Mouse (Mus musculus): ENCODE data around the gene 2410004B18Rik. TPM values are rescaled to one million over a fixed set of nuclear protein-coding genes. Genes with fewer than 3 reads are reported as not detected.

2410004B18Rik gene
- polyA plus RNA-seq, 1 experiment from 2014 or later: 10.1 TPM

DNA sequence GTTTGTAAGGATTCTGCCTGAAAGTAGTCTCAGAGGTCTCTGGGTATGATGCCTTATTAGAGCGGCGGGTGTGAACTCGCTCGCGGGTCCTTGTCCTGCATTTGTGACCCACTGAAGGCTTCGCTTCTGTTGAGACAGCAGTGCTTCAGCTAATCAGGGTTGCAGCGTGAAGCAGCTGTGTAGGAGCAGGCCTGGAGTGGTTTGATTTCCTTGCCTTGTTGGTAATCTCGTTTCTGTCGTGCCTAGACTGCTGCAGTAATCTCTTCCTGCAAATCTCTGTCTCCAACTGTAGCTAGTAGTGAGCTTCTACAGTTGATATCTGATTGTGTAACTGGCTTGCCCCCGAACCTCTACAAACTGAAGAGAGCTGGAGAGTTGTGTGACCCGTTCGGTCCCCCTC is 1.6 kb downstream of the 2410004B18Rik start:
- DNase-seq (peak; percentile 36), ATAC-seq (0 out of 2 replicates have a peak, but pooled peaks have one; percentile 11)
- H3K36me3 ChIP-seq (replicated peaks; ENCODE audit: insufficient read depth, low read length): peaks cover 31% of the 10 kb centered on the region
- WGBS (ENCODE audit: insufficient replicate concordance): 46% methylated on average over 12 of the region's 12 CpGs
- H3K4me1 ChIP-seq (ENCODE audit: insufficient read depth): peaks cover 20% of the 10 kb centered on the region
- no peak overlapping the region for H3K27ac ChIP-seq (ENCODE audit: low read depth)
- peak overlapping the region; percentile 96; the same call in 1 of the 2 replicates for H3K4me3 ChIP-seq (ENCODE audit: low read depth, low read length)
- peak overlapping the region; percentile 94 for H3K4me2 ChIP-seq (ENCODE audit: low read depth, low read length)
- no peak overlapping the region; the same call in none of the 2 replicates for H3K9ac ChIP-seq (replicated peaks)
- peak; percentile 90 for TF ChIP-seq EP300 (IDR thresholded peaks at IDR 0.05; ENCODE audit: low read depth)
- TF ChIP-seq CTCF (IDR thresholded peaks at IDR 0.05; ENCODE audit: low read depth): no peak
- no peaks in the 10 kb centered on the region for H3K9me3 ChIP-seq (ENCODE audit: low read length)
- no peaks in the 10 kb centered on the region for H3K27me3 ChIP-seq (ENCODE audit: insufficient read depth, low read length)

DNA sequence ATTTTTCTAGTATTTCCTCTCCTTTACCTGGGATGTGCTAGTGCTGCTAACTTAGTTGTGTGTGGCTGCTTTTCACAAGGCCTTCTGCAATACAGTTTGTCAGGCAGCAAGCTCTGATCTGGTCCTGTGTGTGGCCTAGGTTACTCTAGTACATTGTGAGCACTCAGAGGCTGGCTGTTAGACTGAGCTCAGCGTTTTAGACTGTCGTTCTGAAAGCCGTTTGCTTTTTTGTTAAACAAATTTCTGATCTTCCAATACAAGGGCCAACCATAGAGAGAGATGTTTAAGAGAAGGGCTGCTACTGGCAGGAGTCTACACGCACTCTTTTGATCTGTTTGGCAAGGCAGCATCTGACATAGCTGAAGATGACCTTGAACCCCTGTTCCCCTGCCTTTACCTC is 2.2 kb downstream of the 2410004B18Rik start:
- no peak overlapping the region for H3K4me3 ChIP-seq (ENCODE audit: low read depth, low read length)
- ATAC-seq (no peak), DNase-seq (no peak)
- H3K4me2 ChIP-seq (ENCODE audit: low read depth, low read length): peak overlapping the region; percentile 94; the same call in 1 of the 2 replicates
- H3K27ac ChIP-seq (ENCODE audit: low read depth): no peak overlapping the region
- peaks cover 32% of the 10 kb centered on the region for H3K36me3 ChIP-seq (replicated peaks; ENCODE audit: insufficient read depth, low read length)
- WGBS (ENCODE audit: insufficient replicate concordance): 55% methylated on average over 4 of the region's 4 CpGs
- H3K9ac ChIP-seq (replicated peaks): no peak overlapping the region; the same call in 1 of the 2 replicates
- TF ChIP-seq EP300 (IDR thresholded peaks at IDR 0.05; ENCODE audit: low read depth): no peak
- TF ChIP-seq CTCF (IDR thresholded peaks at IDR 0.05; ENCODE audit: low read depth): no peak
- no peaks in the 10 kb centered on the region for H3K27me3 ChIP-seq (ENCODE audit: insufficient read depth, low read length)
- peaks cover 20% of the 10 kb centered on the region for H3K4me1 ChIP-seq (ENCODE audit: insufficient read depth)
- H3K9me3 ChIP-seq (ENCODE audit: low read length): no peaks in the 10 kb centered on the region

DNA sequence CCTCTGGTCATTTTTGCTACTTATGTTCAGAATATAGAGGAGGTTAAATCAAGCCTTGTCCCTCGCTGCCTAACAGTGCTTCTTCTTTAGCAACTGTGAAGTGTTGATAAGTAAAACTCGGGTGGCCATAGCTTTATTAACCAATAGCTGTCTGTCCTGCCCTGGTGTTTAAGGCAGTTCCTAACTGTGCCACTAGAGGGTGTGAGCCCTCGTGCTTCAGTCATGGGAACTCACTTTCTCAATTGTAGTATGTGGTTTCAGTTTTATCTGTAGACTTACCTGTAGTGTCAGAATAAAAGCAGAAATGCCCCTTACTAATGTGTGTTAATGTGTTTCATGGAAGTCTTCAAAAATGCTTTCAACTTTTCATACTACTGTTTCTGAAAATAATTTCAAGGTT is 4.2 kb downstream of the 2410004B18Rik start:
- peaks cover 32% of the 10 kb centered on the region for H3K36me3 ChIP-seq (replicated peaks; ENCODE audit: insufficient read depth, low read length)
- H3K27me3 ChIP-seq (ENCODE audit: insufficient read depth, low read length): no peaks in the 10 kb centered on the region
- H3K4me3 ChIP-seq (ENCODE audit: low read depth, low read length): no peak overlapping the region
- TF ChIP-seq EP300 (IDR thresholded peaks at IDR 0.05; ENCODE audit: low read depth): no peak
- peak; percentile 96 for TF ChIP-seq CTCF (IDR thresholded peaks at IDR 0.05; ENCODE audit: low read depth)
- no peak overlapping the region for H3K27ac ChIP-seq (ENCODE audit: low read depth)
- WGBS (ENCODE audit: insufficient replicate concordance): 6% methylated on average over 3 of the region's 3 CpGs
- H3K4me1 ChIP-seq (ENCODE audit: insufficient read depth): peaks cover 20% of the 10 kb centered on the region
- no peak overlapping the region for H3K9ac ChIP-seq (replicated peaks)
- peak; percentile 81 for DNase-seq
- no peak overlapping the region for H3K4me2 ChIP-seq (ENCODE audit: low read depth, low read length)
- peak; percentile 28 for ATAC-seq
- no peaks in the 10 kb centered on the region for H3K9me3 ChIP-seq (ENCODE audit: low read length)

GRCm38 (mm10) chr3:145944348-145944747 is 6.5 kb downstream of the 2410004B18Rik start:
- H3K9me3 ChIP-seq (ENCODE audit: low read length): no peaks in the 10 kb centered on the region
- 56% methylated on average over 7 of the region's 7 CpGs for WGBS (ENCODE audit: insufficient replicate concordance)
- H3K36me3 ChIP-seq (replicated peaks; ENCODE audit: insufficient read depth, low read length): peaks cover 32% of the 10 kb centered on the region
- TF ChIP-seq CTCF (IDR thresholded peaks at IDR 0.05; ENCODE audit: low read depth) (no peak), EP300 (IDR thresholded peaks at IDR 0.05; ENCODE audit: low read depth) (0 out of 2 replicates have a peak, but pooled peaks have one; percentile 44)
- H3K4me3 ChIP-seq (ENCODE audit: low read depth, low read length): no peak overlapping the region
- ATAC-seq: peak; percentile 58
- H3K9ac ChIP-seq (replicated peaks): no peak overlapping the region
- H3K27ac ChIP-seq (ENCODE audit: low read depth): no peak overlapping the region
- peaks cover 12% of the 10 kb centered on the region for H3K4me1 ChIP-seq (ENCODE audit: insufficient read depth)
- no peak overlapping the region for H3K4me2 ChIP-seq (ENCODE audit: low read depth, low read length)
- no peak for DNase-seq
- H3K27me3 ChIP-seq (ENCODE audit: insufficient read depth, low read length): no peaks in the 10 kb centered on the region

GRCm38 (mm10) chr3:145945904-145946303 is 8.1 kb downstream of the 2410004B18Rik start:
- Histone ChIP-seq H3K4me1 (ENCODE audit: insufficient read depth) (peaks cover 13% of the 10 kb centered on the region), H3K9ac (replicated peaks) (no peak overlapping the region), H3K36me3 (replicated peaks; ENCODE audit: insufficient read depth, low read length) (peaks cover 20% of the 10 kb centered on the region), H3K27me3 (ENCODE audit: insufficient read depth, low read length) (no peaks in the 10 kb centered on the region), H3K4me2 (ENCODE audit: low read depth, low read length) (no peak overlapping the region), H3K27ac (ENCODE audit: low read depth) (no peak overlapping the region), H3K4me3 (ENCODE audit: low read depth, low read length) (no peak overlapping the region), H3K9me3 (ENCODE audit: low read length) (no peaks in the 10 kb centered on the region)
- 67% methylated on average over 3 of the region's 3 CpGs for WGBS (ENCODE audit: insufficient replicate concordance)
- DNase-seq (no peak), ATAC-seq (no peak)
- TF ChIP-seq EP300 (IDR thresholded peaks at IDR 0.05; ENCODE audit: low read depth): no peak

- no peak for ATAC-seq
Measured at GRCm38 (mm10) chr3:145946654-145947053, 8.8 kb downstream of the 2410004B18Rik start.

More at GRCm38 (mm10) chr3:145946654-145947053, 8.8 kb downstream of the 2410004B18Rik start:
- TF ChIP-seq EP300 (IDR thresholded peaks at IDR 0.05; ENCODE audit: low read depth): no peak
- TF ChIP-seq CTCF (IDR thresholded peaks at IDR 0.05; ENCODE audit: low read depth): no peak
- Histone ChIP-seq H3K4me2 (ENCODE audit: low read depth, low read length) (no peak overlapping the region), H3K4me1 (ENCODE audit: insufficient read depth) (peaks cover 10% of the 10 kb centered on the region), H3K36me3 (replicated peaks; ENCODE audit: insufficient read depth, low read length) (peaks cover 16% of the 10 kb centered on the region), H3K9me3 (ENCODE audit: low read length) (no peaks in the 10 kb centered on the region), H3K27me3 (ENCODE audit: insufficient read depth, low read length) (no peaks in the 10 kb centered on the region), H3K9ac (replicated peaks) (no peak overlapping the region), H3K27ac (ENCODE audit: low read depth) (no peak overlapping the region), H3K4me3 (ENCODE audit: low read depth, low read length) (no peak overlapping the region)
- no peak for DNase-seq
- 45% methylated on average over 2 of the region's 2 CpGs for WGBS (ENCODE audit: insufficient replicate concordance)

Measured in liver, postnatal 0 days (tissue).